Mouse (Mus musculus) spleen, postnatal 14 days (tissue): ENCODE measurements around the gene Schip1.

Source experiments
- DNase-seq, 2 experiments: peaks; one replicate each; pipeline ENCODE4 v3.0.0; 2021 to 2022; ENCODE audit warnings: low spot score in 2 of 2

The Schip1 gene

DNA sequence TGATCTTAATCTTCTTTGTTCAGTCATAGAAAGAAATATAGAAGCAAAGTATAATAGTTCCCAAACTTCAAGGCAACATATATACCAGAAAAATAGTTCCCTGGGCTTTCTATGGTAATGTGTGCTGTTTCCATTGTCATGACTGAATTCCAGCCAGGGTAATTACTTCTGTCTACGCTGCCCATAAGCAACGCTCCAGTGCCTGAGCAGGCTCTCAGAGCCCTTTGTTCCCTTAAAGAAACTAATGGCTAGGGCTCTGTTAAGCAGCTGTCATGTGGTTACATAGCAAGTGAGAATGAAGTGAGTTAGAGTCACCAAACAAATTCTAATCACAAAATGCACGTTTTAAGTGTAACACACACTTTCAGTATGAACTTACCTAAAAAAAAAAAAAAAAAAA, 206.9 kb downstream of the Schip1 start:
- no peak for DNase-seq

DNA sequence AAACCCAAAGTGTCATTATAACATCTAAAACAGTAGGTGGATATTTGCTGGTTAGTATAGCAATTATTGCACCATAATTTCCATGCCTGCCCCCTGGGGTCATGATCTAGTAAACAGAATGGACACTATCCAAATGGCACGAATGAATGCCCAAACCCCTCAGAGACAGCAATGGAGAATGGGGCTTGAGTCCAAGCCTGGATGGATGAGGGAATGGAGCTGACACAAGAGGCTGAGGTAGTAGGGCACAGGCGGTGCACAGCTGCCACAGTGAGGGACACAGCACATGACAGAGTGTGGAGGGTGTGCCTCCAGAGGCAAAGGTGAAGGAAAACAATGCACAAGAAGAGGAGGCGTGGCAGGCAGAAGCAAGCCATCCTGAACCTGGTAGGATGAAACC, 207.3 kb downstream of the Schip1 start:
- no peak for DNase-seq

DNA sequence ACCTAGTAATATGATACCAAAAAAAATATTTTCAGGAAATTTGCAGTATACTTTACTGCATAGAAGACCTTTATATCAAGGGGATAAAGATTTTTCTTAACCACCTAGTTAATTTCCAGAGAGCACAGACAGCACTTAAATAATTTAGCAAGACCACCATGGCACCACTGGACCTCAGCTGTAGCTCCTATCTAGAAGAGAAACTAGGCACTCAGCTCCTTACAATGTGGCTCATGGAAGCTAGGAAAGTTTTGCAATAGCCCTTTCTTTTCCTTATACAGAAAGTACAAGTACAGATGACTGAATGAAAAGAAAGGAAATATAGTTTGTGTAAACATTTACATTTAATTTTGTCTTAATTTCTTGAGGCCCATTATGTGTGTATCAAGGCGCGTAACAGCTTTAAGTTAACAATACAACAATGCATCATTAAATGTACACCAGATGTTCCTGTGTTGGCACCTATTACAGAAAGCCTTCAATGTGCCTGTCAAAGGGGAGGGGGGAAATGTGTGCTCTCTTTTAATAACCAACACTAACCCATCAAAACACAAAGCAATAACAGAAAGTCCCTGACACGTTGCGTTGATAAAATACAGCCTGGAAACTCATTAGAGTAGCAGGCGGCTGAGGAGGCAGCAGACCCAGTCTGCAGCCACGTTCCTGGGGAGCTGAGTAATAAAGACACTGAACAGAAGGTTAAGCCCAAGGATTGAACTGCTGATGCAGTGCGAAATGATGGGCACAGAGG, 218.4 kb downstream of the Schip1 start:
- no peak for DNase-seq

DNA sequence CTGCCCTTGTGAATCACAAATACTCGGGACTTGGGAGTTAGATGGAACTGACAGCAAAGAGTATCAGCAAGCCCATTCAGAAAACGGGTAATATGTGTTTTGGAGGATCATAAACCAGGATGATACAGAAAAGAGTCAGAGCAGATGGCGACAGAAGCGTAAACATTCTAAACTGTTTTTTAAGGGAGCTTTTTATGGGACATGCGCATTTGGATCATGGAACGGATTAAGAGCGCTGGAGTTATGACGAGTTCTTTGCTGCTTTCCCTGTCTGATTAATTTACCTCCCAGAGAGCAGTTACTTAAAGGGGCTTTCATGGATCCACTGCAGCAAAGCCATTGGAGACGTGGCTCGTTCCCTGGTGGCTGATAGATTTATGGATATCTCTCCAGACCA, 219.0 kb downstream of the Schip1 start:
- DNase-seq: no peak

DNA sequence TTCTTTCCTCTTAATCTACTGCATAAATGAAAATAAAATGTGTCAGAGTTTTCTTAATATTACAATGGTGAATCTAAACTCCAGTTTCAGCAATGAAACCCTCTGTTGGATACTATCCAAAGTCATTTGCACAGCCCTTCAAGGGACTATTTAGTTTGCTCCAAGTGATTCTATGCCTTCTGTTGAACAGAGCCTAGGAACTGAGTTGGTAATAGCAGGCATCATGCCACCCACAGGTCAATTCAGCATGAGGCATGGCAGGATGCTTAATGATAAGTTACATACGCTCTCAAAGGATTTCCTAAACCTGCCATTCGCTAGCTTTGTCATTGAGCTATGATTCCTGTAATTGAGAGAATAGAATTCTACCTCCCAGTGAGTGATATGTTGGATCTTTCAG, 219.9 kb downstream of the Schip1 start:
- no peak for DNase-seq

DNA sequence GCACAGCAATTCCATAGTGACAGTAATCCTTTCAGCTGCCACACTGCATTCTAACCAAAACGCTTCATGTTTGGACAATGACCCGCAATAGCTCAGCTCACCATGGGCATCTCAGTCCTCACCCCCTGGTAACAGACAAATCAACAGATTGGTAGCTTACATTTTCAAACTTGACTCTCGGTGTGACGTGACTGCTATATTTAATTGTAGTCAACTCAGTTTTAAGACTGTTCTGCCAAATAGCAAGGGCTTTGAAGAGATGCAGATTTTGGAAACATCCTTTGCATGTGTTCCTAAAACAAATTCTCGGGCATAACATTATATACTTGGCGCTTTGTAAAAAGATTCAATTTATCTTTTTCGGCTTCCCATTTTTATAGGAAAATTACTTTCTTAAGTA, 232.2 kb downstream of the Schip1 start:
- DNase-seq: no peak

DNA sequence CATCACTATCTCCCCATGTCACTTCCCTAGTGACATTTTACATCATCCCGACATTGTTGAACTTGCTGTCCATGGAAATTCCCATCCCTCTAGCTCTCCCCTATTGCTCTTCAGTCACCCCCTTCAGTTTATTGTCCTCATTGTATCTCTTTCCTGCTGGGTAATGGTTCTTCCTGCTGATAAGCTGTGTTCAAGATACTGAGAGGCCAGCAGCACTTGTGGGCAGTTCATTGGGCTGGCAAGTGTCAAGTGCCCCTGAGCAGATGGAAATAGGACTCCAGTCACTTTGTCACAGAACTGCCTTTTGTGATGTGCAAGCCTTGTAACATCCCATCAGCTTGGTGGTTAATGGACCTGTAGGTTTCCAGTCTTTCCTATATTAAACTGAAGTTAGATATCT, 241.0 kb downstream of the Schip1 start:
- DNase-seq: no peak

DNA sequence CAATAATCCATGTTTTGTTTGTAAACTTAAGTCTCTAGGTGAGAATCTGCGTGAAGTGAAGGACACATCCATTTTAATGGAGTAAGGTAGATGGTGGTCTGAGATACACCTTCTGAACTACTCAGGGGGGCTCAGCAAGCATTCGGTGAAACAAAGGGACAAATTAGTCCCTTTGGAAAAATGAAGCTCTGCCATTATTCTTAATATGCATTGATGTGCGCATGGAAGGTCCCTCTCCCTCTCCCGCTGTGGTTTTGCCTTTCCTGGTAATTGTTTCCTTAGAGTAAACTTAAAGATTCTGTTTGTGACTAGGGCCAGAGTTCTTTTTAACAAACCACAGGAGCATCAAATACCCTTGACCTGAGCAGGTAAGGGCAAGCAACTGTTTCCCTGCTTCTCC, 242.1 kb downstream of the Schip1 start:
- DNase-seq: no peak

DNA sequence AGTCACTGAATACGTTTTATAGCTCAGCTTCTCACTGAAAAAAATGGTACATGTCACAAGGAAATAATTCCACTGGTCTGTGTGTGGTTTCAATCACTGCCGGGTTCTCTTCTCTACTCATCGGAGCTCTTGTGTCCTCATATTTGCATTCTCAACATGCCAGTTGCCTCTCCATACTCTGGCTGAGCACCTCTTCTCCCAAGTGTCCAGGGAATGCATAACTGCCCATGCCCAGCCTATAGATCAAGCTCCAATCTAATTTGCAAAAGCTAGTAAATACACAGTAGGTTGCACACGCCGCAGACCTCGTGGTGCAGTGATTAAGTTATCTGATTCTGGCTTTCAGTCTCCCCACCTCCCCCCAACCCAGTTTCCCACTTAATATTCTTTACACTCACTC, 261.0 kb downstream of the Schip1 start:
- no peak for DNase-seq

DNA sequence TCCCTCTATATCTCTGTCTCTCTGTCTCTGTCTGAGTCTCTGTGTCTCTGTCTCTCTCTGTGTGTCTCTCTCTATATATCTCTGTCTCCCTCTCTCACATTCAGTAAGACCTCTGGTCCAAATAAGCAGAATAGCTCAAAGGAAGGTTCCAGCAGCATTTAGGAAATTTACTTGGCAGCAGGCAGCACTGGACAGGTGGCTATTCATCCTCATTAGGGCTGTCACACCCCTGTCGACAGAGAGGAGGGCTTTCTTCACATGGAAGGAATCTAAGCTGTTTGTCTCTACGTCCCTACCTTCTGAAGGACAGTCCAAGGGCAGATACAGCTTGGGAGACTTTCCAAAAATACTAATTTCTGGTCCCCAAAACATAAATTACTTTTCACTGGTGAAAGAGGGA, 267.9 kb downstream of the Schip1 start:
- no peak for DNase-seq

DNA sequence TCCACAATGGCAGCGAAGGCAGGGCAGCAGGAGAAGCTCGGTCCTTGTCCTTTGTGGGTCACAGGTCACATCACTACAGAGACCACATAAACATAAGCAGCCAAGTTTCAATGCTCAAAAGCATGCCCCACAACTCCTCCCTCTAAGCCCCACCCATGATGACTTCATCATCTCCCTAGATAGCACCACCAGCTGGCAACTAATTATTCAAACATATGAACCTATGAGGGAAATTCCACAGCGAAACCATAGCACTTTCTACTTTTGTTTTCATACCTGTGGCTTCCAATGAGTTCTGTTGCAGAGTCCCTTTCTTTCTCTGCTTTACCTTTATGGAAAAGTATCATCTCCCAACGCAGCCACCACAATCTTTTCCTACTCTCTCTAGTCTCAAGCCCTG, 270.9 kb downstream of the Schip1 start:
- DNase-seq: no peak

DNA sequence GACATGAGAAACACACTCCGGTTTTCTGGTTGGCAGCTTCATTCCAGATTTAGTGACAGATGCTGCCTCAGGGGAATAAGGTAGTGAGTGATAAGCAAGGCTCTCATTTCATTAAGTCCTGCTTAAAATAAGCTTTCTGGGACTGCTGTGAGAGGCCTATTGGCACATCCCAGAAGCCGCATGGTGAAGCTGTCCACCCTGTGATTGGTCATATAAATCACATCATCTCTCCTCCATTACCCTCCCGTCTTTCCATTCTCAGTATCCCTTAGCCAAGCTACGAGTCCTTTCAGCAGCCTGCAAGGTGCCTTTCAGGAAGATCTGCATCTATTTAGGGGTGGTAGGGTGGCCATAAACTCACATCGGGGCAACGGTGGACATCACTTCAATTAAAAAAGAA, 286.0 kb downstream of the Schip1 start:
- no peak for DNase-seq

DNA sequence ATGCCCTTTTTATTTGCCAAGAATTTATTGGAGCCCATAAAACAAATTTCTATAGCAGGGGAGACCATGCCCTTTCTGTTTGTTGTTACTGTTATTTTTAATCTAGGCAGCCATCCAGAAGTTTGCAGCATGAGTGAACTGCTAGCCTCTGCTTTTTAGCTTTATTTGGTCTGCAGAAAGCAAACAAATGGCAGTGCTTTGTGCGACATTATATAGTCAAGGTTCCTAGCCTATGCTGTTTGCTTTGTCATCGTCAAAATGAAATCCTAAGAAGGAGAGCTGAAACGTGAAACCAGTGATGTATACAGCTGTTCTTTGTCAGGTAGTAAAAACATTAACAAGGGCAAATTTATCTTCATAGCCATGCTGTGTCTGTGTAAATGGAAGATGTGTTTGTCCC, 286.9 kb downstream of the Schip1 start:
- DNase-seq: no peak

DNA sequence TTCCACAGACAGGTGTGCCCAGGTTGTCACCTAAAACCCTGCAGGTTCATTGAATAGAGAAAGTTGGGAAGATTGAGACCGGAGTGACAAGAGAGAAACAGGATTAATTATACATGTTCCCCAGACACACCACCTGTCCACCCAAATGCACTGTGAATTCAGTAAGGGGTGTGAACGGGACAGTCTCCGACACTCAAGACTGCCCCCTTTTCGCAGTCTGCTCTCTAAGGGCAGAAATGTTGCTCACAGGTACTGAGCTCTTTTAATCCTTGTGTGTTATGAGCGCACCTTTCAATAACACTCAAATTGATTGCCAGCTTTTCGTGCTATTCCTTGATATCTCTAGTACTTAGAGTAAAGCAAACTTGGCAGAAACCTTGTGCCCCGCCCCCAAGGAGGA, 288.4 kb downstream of the Schip1 start:
- no peak for DNase-seq

DNA sequence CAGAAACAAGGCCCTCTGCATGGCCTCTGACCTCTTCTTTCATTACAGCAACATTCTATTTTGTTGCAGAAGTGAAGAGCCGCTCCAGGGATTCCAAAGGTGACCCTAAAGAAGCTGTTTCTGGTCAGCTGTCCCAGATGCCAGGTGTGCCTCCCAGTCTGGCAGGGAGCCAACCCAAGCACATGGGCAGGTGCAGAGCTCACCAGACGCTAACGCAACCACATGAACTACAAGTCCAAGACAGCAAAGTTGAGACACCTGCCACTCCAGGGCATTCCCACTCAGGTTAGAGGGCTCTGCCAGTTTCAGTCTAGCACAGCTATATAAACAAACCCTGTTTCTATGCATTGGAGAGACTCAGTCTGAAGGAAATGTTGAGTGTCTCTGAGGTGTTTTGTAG, 288.9 kb downstream of the Schip1 start:
- no peak for DNase-seq

DNA sequence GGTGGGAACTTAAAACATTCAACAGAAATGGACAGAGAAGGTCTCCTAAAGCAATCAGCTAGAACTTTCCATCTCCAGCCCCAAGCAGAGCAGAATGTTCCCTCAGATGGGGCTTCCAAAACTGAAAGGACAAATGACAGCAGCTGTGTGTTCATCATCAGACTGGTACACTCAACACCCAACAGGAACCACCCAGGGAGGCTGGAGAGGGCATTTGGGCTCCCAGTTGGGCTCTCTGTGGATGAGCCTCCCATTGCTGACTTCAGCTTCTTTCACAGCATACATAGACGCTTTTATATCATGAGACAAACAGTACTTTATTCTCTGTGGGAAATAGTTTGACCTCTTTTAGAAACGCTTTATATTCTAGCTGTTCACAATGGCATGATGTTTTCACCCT, 291.9 kb downstream of the Schip1 start:
- DNase-seq: no peak

DNA sequence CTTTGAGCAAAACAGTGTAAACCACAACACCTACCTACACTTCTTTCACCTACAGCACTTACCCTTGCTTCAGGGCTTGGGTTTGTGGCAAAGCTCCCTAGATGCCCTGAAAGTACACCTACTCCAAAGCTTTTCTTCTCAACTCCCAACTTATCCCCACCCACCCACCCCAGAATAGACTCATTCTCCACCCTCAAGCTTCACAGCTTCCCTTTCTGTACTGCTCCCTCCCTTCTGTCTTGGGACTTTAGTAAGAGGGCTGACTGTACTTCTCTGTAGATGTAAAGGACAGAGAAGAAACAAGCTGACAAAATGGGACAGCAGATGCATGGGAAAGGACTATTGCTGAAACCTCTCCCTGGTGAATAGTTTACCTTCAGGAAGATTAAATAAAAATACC, 303.4 kb downstream of the Schip1 start:
- no peak for DNase-seq

DNA sequence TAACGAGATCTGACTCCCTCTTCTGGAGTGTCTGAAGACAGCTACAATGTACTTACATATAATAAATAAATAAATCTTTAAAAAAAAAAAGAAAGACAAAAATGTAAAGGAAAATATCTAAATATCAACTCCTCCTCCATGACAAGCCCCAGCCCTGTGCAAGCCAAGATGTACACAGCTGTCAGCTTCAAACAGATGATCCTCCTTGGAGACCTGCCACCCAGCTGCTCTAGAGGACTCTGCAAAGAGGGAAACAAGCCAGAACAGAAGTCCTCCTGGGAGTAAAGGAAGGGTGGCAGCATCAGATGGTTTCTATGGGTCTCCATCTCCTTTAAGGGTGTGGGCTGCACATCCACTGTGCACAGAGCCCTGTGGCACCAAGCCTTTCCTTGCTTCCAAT, 308.3 kb downstream of the Schip1 start:
- no peak for DNase-seq

DNA sequence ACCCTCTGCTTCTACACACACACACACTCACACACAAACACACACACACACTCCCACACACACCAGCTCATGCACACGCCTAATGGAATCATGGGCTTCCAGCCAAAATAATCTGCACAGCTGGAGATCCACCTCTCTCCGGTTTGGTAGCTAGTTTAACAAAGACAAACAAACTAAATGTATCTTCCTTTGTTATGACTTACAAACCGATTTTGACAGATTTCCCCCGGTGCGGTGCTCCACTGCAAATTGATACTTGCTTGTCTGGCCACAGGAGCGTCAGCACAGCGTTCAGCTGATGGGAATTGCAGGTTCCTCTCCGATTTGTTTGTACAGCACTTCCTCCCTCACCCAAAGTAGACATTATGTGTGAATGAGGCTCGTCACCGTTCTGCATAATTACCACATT, 310.5 kb downstream of the Schip1 start:
- DNase-seq: no peak

DNA sequence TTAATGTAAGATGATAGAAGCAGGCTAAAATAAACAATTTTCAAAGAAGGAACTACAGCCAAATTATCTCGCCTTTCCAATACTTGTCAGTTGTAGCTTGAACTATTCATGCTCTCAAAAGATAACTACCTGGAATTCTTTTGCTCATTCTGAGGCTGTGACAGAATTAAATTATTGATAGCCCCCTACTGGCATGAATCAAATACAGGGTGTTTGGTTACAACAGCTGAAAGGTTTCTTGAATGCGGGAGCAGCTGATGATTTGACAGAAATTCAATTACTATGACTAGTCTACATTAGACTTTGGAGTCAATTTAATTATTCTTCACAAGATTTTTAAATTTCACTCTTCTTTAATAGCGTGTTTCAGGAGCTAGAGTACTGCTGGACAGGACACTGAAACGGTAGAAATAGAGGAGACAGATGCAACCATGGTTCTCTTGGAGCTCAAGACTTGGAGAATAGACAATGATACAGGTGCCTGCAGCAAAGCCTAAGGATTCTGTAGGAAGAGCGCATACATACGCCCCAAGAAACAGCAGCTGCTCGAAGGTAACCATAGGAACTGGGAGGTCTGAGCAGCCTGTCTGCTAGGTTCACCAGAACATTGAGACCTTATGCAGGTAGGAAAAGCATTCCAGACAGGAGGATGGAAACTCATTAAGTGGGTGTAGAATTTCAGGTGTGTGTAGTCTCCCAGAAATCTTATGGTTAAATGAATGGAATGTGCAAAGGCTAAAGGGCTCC, 313.0 kb downstream of the Schip1 start:
- no peak for DNase-seq

DNA sequence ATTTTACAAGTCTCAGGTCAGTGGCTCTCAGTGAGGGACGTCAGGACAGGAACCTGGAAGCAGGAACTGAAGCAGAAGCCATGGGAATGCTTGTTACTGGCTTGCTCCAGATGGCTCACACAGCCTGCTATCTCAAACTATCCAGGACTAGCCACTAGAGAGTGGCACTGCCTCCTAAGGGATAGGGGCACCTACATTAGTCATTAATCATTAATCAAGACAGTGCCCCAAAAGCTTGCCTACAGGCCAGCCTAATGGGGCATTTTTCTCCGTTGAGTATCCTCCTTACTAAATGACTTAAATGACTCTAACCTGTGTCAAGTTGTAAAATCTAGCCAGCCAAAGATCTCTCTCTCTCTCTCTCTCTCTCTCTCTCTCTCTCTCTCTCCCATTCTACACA, 314.2 kb downstream of the Schip1 start:
- DNase-seq: no peak

DNA sequence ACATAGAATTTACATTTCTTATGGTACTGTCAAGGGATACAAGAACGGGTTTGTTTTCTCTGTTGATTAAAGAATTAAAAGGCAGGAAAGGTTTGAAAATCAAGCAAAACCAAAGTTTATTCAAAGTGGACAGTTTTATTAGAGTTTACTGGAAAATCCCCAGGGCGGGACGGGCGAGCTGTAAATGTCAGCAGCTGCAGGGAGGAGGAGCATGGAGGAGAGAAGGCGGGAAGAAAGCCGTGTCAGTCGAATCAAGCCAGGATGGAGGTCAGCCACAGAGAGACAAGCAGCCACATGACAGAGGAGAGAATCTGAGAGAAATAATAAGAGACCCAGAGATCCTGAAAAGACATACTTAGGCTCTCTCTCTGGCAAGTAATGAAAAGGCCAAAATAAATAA, 314.6 kb downstream of the Schip1 start:
- no peak for DNase-seq

DNA sequence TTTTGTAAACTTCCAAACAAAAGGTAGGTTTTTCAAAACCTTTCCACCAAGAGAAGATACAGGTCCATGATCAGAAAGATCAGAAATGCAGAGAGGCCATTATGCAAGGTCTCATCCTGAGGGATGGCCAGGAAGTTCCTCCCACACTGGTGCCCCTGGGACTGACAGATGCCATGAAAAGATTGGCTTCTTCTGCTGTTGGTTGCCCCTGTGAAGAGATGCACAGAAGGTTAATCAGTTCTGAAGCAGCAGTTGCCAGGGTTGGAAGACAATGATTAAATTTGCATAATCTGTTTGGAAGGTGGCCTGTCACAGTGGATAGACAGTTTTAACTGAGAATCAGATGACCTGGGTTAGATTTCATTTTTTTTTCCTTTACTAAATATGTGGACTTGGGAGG, 319.1 kb downstream of the Schip1 start:
- DNase-seq: no peak

DNA sequence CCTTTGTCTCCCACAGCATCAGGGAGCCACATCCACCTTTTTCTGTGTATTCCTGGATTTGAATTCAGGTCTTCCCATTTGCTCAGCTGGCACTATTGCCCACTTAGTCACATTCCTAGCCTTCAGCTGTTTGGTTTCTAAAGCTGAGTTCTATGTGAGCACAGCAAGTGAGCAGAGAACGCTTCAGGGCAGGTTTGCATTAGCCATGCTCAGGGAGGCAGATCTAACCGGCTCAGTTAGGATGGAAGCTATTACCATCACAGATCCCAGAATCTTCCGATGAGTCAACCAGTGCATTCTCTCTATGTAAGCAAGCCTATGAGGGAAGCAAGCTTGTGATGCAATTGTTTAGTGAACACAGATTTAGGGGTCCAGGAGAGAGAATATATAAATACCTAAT, 320.9 kb downstream of the Schip1 start:
- DNase-seq: no peak
